Mouse (Mus musculus): ENCODE data around the gene Myo18a.

GRCm38 (mm10) chr11:77871436-77871835, 108.4 kb downstream of the Myo18a start:
- TF ChIP-seq CTCF (IDR thresholded peaks at IDR 0.05; ENCODE audit: low read depth) = no peak
- TF ChIP-seq EP300 (IDR thresholded peaks at IDR 0.05; ENCODE audit: low read depth) = no peak

Measured in heart, postnatal 0 days (tissue).